Comparison of ENCODE assay signal across 14 mouse cellular contexts in the genomic region with DNA sequence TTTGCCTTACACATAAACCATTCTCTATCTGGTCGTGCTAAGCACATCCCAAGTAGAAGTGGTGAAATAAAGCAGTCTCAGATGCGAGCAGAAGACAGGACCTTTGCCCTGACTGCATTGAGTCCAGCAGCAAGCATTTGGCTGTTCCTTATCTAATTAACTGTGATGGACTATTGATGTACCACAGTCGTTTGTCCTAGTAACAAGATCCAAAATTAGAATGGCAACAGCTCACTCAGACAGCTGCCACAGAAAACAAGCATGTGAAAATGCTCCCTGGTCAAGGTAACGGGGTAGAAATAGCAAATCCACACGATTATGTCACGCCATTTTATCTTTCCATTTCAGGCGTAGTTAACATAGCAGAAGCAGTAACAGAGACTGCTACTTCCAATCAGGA.
"Had no signal": no experiment of that assay in that cellular context is flagged by ENCODE, and none has a peak within 500 bp of the region (broad histone marks: within the 10 kb centered on the region; RNA-seq: fewer than 3 reads in every experiment).

No protein-coding gene starts in this region.

- H3K4me1 ChIP-seq: limb, embryonic 15.5 days; liver, embryonic 13.5 days; midbrain, embryonic 10.5 days; neural tube, embryonic 12.5 days; stomach, embryonic 15.5 days had no signal

- H3K27me3 ChIP-seq: limb, embryonic 15.5 days; liver, embryonic 13.5 days; neural tube, embryonic 12.5 days; stomach, embryonic 15.5 days had no signal

- H3K4me2 ChIP-seq: limb, embryonic 15.5 days; liver, embryonic 13.5 days; neural tube, embryonic 12.5 days; stomach, embryonic 15.5 days had no signal

- H3K4me3 ChIP-seq: limb, embryonic 15.5 days; liver, embryonic 13.5 days; midbrain, embryonic 10.5 days; neural tube, embryonic 12.5 days; stomach, embryonic 15.5 days had no signal

- DNase-seq: kidney, postnatal 25 days; layer of hippocampus, adult 9-11 months; layer of hippocampus, postnatal 36 days; liver, embryonic 13.5 days; lung, adult 18-20 months; lung, postnatal 4 days; midbrain, embryonic 14.5 days; right cerebral cortex, postnatal 14 days; thymus, adult 2 months; thymus, postnatal 25 days had no signal

- H3K9ac ChIP-seq: limb, embryonic 15.5 days; liver, embryonic 13.5 days; neural tube, embryonic 12.5 days; stomach, embryonic 15.5 days had no signal

- H3K36me3 ChIP-seq: limb, embryonic 15.5 days; liver, embryonic 13.5 days; midbrain, embryonic 10.5 days; neural tube, embryonic 12.5 days; stomach, embryonic 15.5 days had no signal

- H3K9me3 ChIP-seq: limb, embryonic 15.5 days; liver, embryonic 13.5 days; midbrain, embryonic 10.5 days; neural tube, embryonic 12.5 days; stomach, embryonic 15.5 days had no signal

- H3K27ac ChIP-seq: limb, embryonic 15.5 days; liver, embryonic 13.5 days; midbrain, embryonic 10.5 days; neural tube, embryonic 12.5 days; stomach, embryonic 15.5 days had no signal
